Mouse (Mus musculus): ENCODE data around the gene Xlr4c. TPM values are rescaled to one million over a fixed set of nuclear protein-coding genes. Genes with fewer than 3 reads are reported as not detected.
"Not testable (repeated sequence)": the region's sequence is repeated elsewhere in the genome, so short reads cannot be mapped to it uniquely, and the experiment has no call there.

Xlr4c gene
- polyA plus RNA-seq, 1 experiment: 0.06 TPM

GRCm38 (mm10) chrX:73225365-73225764 lies 17.6 kb downstream of the Xlr4c start:
- no peak overlapping the region for H3K4me3 ChIP-seq (ENCODE audit: insufficient read depth, poor library complexity, severe bottlenecking)
- no peaks in the 10 kb centered on the region for H3K36me3 ChIP-seq (ENCODE audit: control insufficient read depth, insufficient read depth)
- no peaks in the 10 kb centered on the region for H3K27me3 ChIP-seq (ENCODE audit: control insufficient read depth, insufficient read depth, insufficient read length)
- no peaks in the 10 kb centered on the region for H3K79me3 ChIP-seq (ENCODE audit: low read depth)
- H3ac ChIP-seq (ENCODE audit: control insufficient read depth, insufficient read length, low read depth): no peak overlapping the region
- TF ChIP-seq MYOG (IDR thresholded peaks at IDR 0.05; ENCODE audit: control insufficient read depth, extremely low read depth, insufficient read length) (no peak), MAX (IDR thresholded peaks at IDR 0.05) (no peak), CTCF (IDR thresholded peaks at IDR 0.05; ENCODE audit: control insufficient read depth, insufficient read depth, insufficient read length) (no peak), MYOD1 (IDR thresholded peaks at IDR 0.05; ENCODE audit: control insufficient read depth, insufficient read length, low read depth) (no peak), FOSL1 (IDR thresholded peaks at IDR 0.05; ENCODE audit: insufficient read depth, low read length, poor library complexity, severe bottlenecking) (no peak), CEBPB (IDR thresholded peaks at IDR 0.05; ENCODE audit: low read depth) (no peak), USF1 (IDR thresholded peaks at IDR 0.05; ENCODE audit: low read depth) (no peak)
- no peaks in the 10 kb centered on the region for H3K79me2 ChIP-seq (ENCODE audit: control insufficient read depth, insufficient read depth)

- H3K4me3 ChIP-seq (ENCODE audit: insufficient read depth, poor library complexity, severe bottlenecking); H3K79me3 ChIP-seq (ENCODE audit: low read depth); H3K36me3 ChIP-seq (ENCODE audit: control insufficient read depth, insufficient read depth); H3K27me3 ChIP-seq (ENCODE audit: control insufficient read depth, insufficient read depth, insufficient read length); H3ac ChIP-seq (ENCODE audit: control insufficient read depth, insufficient read length, low read depth); H3K79me2 ChIP-seq (ENCODE audit: control insufficient read depth, insufficient read depth): not testable (repeated sequence)
Observed at GRCm38 (mm10) chrX:73213819-73214564, 28.9 kb downstream of the Xlr4c start, which contains the start of gene Xlr4b. Gene Xlr4b, plus strand, starts transcription at chrX:73214333.

- H3ac ChIP-seq (ENCODE audit: control insufficient read depth, insufficient read length, low read depth); H3K27me3 ChIP-seq (ENCODE audit: control insufficient read depth, insufficient read depth, insufficient read length); H3K79me2 ChIP-seq (ENCODE audit: control insufficient read depth, insufficient read depth); H3K79me3 ChIP-seq (ENCODE audit: low read depth); H3K36me3 ChIP-seq (ENCODE audit: control insufficient read depth, insufficient read depth); H3K4me3 ChIP-seq (ENCODE audit: insufficient read depth, poor library complexity, severe bottlenecking): not testable (repeated sequence)
Observed at GRCm38 (mm10) chrX:73191934-73192333, 51.0 kb downstream of the Xlr4c start, which contains the start of gene Xlr3b. Gene Xlr3b, plus strand, starts transcription at chrX:73192207.

Other genes with a start within 250 kb of the Xlr4c start
- 0.06 TPM for gene Pnma5, start 206.0 kb downstream of the Xlr4c start, polyA plus RNA-seq (2012; fragmentation: generic; extraction: Trizol)
- gene Pnma3, start 178.3 kb downstream of the Xlr4c start, polyA plus RNA-seq (2012; fragmentation: generic; extraction: Trizol): not detected
- 0.28 TPM for gene Xlr4a, start 160.7 kb downstream of the Xlr4c start, polyA plus RNA-seq (2012; fragmentation: generic; extraction: Trizol)
- 2.6 TPM for gene Xlr3a, start 146.0 kb downstream of the Xlr4c start, polyA plus RNA-seq (2012; fragmentation: generic; extraction: Trizol)
- not detected for gene Gm14685, start 126.1 kb downstream of the Xlr4c start, polyA plus RNA-seq (2012; fragmentation: generic; extraction: Trizol)
- gene Xlr5b, start 94.3 kb downstream of the Xlr4c start, polyA plus RNA-seq (2012; fragmentation: generic; extraction: Trizol): not detected
- not detected for gene DXBay18, start 93.7 kb downstream of the Xlr4c start, polyA plus RNA-seq (2012; fragmentation: generic; extraction: Trizol)
- not detected for gene Spin2d, start 66.1 kb downstream of the Xlr4c start, polyA plus RNA-seq (2012; fragmentation: generic; extraction: Trizol)
- gene Xlr3b, start 50.9 kb downstream of the Xlr4c start, polyA plus RNA-seq (2012; fragmentation: generic; extraction: Trizol): 0.15 TPM
- 0.09 TPM for gene Xlr4b, start 28.8 kb downstream of the Xlr4c start, polyA plus RNA-seq (2012; fragmentation: generic; extraction: Trizol)
- gene F8a, start 14.8 kb downstream of the Xlr4c start, polyA plus RNA-seq (2012; fragmentation: generic; extraction: Trizol): 3.3 TPM
- 1.4 TPM for gene Xlr3c, start 22.3 kb upstream of the Xlr4c start, polyA plus RNA-seq (2012; fragmentation: generic; extraction: Trizol)
- not detected for gene Xlr5a, start 49.8 kb upstream of the Xlr4c start, polyA plus RNA-seq (2012; fragmentation: generic; extraction: Trizol)
- not detected for gene Xlr5c, start 49.8 kb upstream of the Xlr4c start, polyA plus RNA-seq (2012; fragmentation: generic; extraction: Trizol)
- not detected for gene Gm45015, start 93.7 kb upstream of the Xlr4c start, polyA plus RNA-seq (2012; fragmentation: generic; extraction: Trizol)
- gene Zfp275, start 99.5 kb upstream of the Xlr4c start, polyA plus RNA-seq (2012; fragmentation: generic; extraction: Trizol): 5.9 TPM
- gene Gm18336, start 155.6 kb upstream of the Xlr4c start, polyA plus RNA-seq (2012; fragmentation: generic; extraction: Trizol): not detected
- gene Zfp92, start 168.0 kb upstream of the Xlr4c start, polyA plus RNA-seq (2012; fragmentation: generic; extraction: Trizol): 0.02 TPM
- gene Trex2, start 192.2 kb upstream of the Xlr4c start, polyA plus RNA-seq (2012; fragmentation: generic; extraction: Trizol): not detected
- 42.6 TPM for gene Haus7, start 215.9 kb upstream of the Xlr4c start, polyA plus RNA-seq (2012; fragmentation: generic; extraction: Trizol)
- gene Bgn, start 240.5 kb upstream of the Xlr4c start, polyA plus RNA-seq (2012; fragmentation: generic; extraction: Trizol): 731 TPM

Data from C2C12 (cell line).